Mouse (Mus musculus): ENCODE measurements around the gene Gm8362. TPM values are rescaled to one million over a fixed set of nuclear protein-coding genes. Genes with fewer than 3 reads are reported as not detected.
"Not testable (repeated sequence)": the region's sequence is repeated elsewhere in the genome, so short reads cannot be mapped to it uniquely, and the experiment has no call there.

Gene Gm8362
- total RNA-seq (2021): not detected
- long read RNA-seq, experiment 1: 0 reads
- long read RNA-seq, experiment 2: 0 reads

DNA sequence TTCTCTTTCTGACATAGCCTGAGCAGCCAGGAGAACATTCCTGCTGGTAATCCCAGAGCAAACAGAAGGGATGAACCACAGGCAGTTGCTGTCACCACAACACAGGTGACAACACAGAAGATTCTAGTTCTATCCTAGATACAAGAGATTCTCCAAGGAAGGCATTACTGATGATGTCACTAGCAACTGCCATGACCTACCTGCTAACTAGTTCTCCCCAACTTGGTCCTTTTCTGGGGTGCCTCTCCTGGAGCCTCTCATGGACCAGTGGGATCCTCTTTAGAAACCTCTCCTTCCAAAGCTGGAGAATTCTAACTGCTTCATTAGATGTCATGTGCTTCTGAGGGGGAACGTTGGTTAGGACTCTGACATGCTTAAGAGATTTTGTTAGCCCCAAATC is at the start of gene Gm8362:
TSS of gene Gm8362 (minus strand) at position 101 of the 400 bp plus-strand sequence.
- DNase-seq; H3K27ac ChIP-seq; intact Hi-C loops (cut with DNase I); H3K4me3 ChIP-seq: not testable (repeated sequence)

DNA sequence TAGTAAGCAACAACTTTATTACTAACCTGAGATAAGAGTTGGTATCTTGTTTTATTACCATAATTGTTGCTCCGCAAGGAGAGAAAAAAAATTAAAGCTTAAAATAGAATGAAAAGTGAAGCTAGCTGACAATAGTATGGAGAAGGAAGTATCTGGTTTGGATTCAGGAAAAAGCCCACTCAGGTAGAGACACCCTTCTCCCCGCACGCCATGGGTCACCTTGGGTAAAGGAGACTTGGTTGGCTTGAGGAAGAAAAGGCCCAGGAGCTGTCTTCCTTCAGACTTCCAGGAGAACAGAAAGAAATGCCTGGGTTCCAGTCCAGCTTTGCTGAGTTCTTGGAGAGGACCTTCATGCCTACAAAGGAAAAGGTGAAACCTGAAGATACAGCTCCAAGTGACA is 49.1 kb upstream of the Gm8362 start:
- intact Hi-C loops (cut with DNase I); DNase-seq: not testable (repeated sequence)

GRCm38 (mm10) chr14:6757231-6757536 is 17.0 kb downstream of the Gm8362 start:
- DNase-seq: peak; percentile 15
- H3K27ac ChIP-seq; intact Hi-C loops (cut with DNase I): not testable (repeated sequence)
- peak overlapping the region; percentile 65 for H3K4me3 ChIP-seq
- TF ChIP-seq CTCF (IDR thresholded peaks at IDR 0.05): peak; percentile 11; the same call in 1 of the 2 replicates

More for the DNA sequence above, 49.1 kb upstream of the Gm8362 start:
- not testable (repeated sequence) for H3K4me3 ChIP-seq, H3K27ac ChIP-seq

GRCm38 (mm10) chr14:6756384-6757230 is 17.6 kb downstream of the Gm8362 start:
- intact Hi-C loops (cut with DNase I); H3K27ac ChIP-seq: not testable (repeated sequence)
- peak; percentile 21 for DNase-seq
- peak overlapping the region; percentile 65 for H3K4me3 ChIP-seq

DNA sequence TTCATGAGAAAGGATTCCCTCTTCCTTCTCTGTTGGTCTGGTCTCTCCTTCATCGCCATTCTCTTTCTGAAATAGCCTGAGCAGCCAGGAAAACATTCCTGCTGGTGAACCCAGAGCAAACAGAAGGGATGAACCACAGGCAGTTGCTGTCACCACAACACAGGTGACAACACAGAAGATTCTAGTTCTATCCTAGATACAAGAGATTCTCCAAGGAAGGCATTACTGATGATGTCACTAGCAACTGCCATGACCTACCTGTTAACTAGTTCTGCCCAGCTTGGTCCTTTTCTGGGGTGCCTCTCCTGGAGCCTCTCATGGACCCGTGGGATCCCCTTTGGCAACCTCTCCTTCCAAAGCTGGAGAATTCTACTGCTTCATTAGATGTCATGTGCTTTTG is 32.0 kb downstream of the Gm8362 start, which contains the start of gene Gm3636:
TSS of gene Gm3636 (minus strand) at position 101 of the 400 bp plus-strand sequence.
- H3K27ac ChIP-seq; H3K4me3 ChIP-seq; intact Hi-C loops (cut with DNase I); DNase-seq: not testable (repeated sequence)

DNA sequence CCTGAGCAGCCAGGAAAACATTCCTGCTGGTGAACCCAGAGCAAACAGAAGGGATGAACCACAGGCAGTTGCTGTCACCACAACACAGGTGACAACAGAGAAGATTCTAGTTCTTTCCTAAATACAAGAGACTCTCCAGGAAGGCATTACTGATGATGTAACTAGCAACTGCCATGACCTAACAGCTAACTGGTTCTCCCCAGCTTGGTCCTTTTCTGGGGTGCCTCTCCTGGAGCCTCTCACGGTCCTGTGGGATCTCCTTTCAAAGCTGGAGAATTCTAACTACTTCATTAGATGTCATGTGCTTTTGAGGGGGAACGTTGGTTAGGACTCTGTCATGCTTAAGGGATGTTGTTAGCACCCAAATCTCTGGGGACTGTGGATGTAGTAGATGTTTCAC is 54.1 kb downstream of the Gm8362 start, which contains the start of gene Gm8050:
TSS of gene Gm8050 (minus strand) at position 101 of the 400 bp plus-strand sequence.
- DNase-seq; H3K4me3 ChIP-seq; H3K27ac ChIP-seq; intact Hi-C loops (cut with DNase I): not testable (repeated sequence)

Other genes with a start within 250 kb of the Gm8362 start
- not detected for gene Gm8356, start 237.1 kb downstream of the Gm8362 start, total RNA-seq (2021)
- under 1 TPM in 1 of 2 experiments, not detected in 1; 0.14 TPM for gene Gm3629, start 183.8 kb downstream of the Gm8362 start, total RNA-seq (2021)
- gene Gm3460, start 152.0 kb downstream of the Gm8362 start, total RNA-seq (2021): not detected
- gene Gm10251, start 90.2 kb downstream of the Gm8362 start, total RNA-seq (2021): not detected
- not detected for gene Gm8050, start 54.2 kb downstream of the Gm8362 start, total RNA-seq (2021)
- 1 to 10 TPM in 1 of 2 experiments, under 1 TPM in 1; 0.18 to 2.1 TPM for gene Gm3636, start 32.1 kb downstream of the Gm8362 start, total RNA-seq (2021)
- not detected for gene Gm3642, start 65.9 kb upstream of the Gm8362 start, total RNA-seq (2021)
- gene Gm3667, start 115.6 kb upstream of the Gm8362 start, total RNA-seq (2021): under 1 TPM in 1 of 2 experiments, not detected in 1; 0.28 TPM
- gene Gm6356, start 199.4 kb upstream of the Gm8362 start, total RNA-seq (2021): not detected

Measured in gastrocnemius, adult 2 months (tissue).